8 mouse cellular contexts compared by ENCODE assay signal in genomic region chr17:36835591-36836426, GRCm38 (mm10). TPM values are rescaled to one million over a fixed set of nuclear protein-coding genes. Genes with fewer than 3 reads are reported as not detected.
DNase-seq lines count a peak whose midpoint lies in the region; ATAC-seq lines count a peak whose summit lies in the region.

No protein-coding gene starts in this region.

- WGBS in hindbrain, embryonic 14.5 days = 40% methylated on average over 12 of the region's 12 CpGs

- no peaks in the 10 kb centered on the region for H3K36me3 ChIP-seq in hindbrain, embryonic 14.5 days (replicated peaks; ENCODE audit: control insufficient read depth, insufficient read depth)

- ATAC-seq in hindbrain, embryonic 14.5 days (ENCODE audit: low FRiP score) = 0 out of 2 replicates have a peak, but pooled peaks have one; percentile 3

- peak overlapping the region; percentile 70 for H3K4me2 ChIP-seq in hindbrain, embryonic 14.5 days (replicated peaks)

- no peaks in the 10 kb centered on the region for H3K27me3 ChIP-seq in hindbrain, embryonic 14.5 days (ENCODE audit: control insufficient read depth, insufficient read depth, low read length)

- peak overlapping the region; percentile 76; the same call in 1 of the 2 replicates for H3K9ac ChIP-seq in hindbrain, embryonic 14.5 days

- H3K27ac ChIP-seq in hindbrain, embryonic 14.5 days = peak overlapping the region; percentile 86; the same call in 1 of the 2 replicates

- no peaks in the 10 kb centered on the region for H3K9me3 ChIP-seq in hindbrain, embryonic 14.5 days (ENCODE audit: control insufficient read depth, low read length)

- peak; percentile 89 for DNase-seq in ZHBTc4 (ENCODE audit: low read depth, low spot score)
- DNase-seq in cerebellum, postnatal 25 days = peak; percentile 30 to 65
- peak; percentile 40 to 60 for DNase-seq in frontal cortex, postnatal 36 days (ENCODE audit: low spot score in 2 of 2)
- peak; percentile 64 for DNase-seq in hindbrain, embryonic 14.5 days (ENCODE audit: low spot score)
- DNase-seq in layer of hippocampus, postnatal 36 days = peak; percentile 31 to 46
- peak; percentile 70 to 72 for DNase-seq in lung, postnatal 4 days
- DNase-seq in right cerebral cortex, postnatal 14 days = peak; percentile 58
- no peak for DNase-seq in Muller cell, postnatal 12 days (ENCODE audit: inconsistent ontology term)

- H3K4me1 ChIP-seq in hindbrain, embryonic 14.5 days (replicated peaks; ENCODE audit: control insufficient read depth, insufficient read depth, low read length) = peaks cover 20% of the 10 kb centered on the region

- H3K4me3 ChIP-seq in hindbrain, embryonic 14.5 days (replicated peaks; ENCODE audit: low read length) = peak overlapping the region; percentile 70; the same call in 1 of the 2 replicates

RNA-seq across cellular contexts. Expression of gene Trim26, which starts 1.1 kb away (rescaled TPM):
- polyA plus RNA-seq in hindbrain, embryonic 14.5 days (2014; fragmentation: Nextera tagmentation; extraction: Ambion mirVana) = 35.0 and 39.8 TPM in 2 replicates
- 10 to 100 TPM; 15.9 to 20.3 TPM for total RNA-seq in layer of hippocampus, postnatal 36 days (2021)

RNA-seq across cellular contexts. Expression of gene H2-M10.6, which starts 23.8 kb away (rescaled TPM):
- polyA plus RNA-seq in hindbrain, embryonic 14.5 days (2014; fragmentation: Nextera tagmentation; extraction: Ambion mirVana) = not detected in 2 replicates
- not detected for total RNA-seq in layer of hippocampus, postnatal 36 days (2021)

RNA-seq across cellular contexts. Expression of gene Trim15, which starts 31.2 kb away (rescaled TPM):
- 0.61 and 0.78 TPM in 2 replicates for polyA plus RNA-seq in hindbrain, embryonic 14.5 days (2014; fragmentation: Nextera tagmentation; extraction: Ambion mirVana)
- total RNA-seq in layer of hippocampus, postnatal 36 days (2021) = not detected

RNA-seq across cellular contexts. Expression of gene Trim10, which starts 33.6 kb away (rescaled TPM):
- polyA plus RNA-seq in hindbrain, embryonic 14.5 days (2014; fragmentation: Nextera tagmentation; extraction: Ambion mirVana) = 0.88 and 2.1 TPM in 2 replicates
- not detected for total RNA-seq in layer of hippocampus, postnatal 36 days (2021)

RNA-seq across cellular contexts. Expression of gene Trim40, which starts 54.1 kb away (rescaled TPM):
- polyA plus RNA-seq in hindbrain, embryonic 14.5 days (2014; fragmentation: Nextera tagmentation; extraction: Ambion mirVana) = not detected in 2 replicates
- total RNA-seq in layer of hippocampus, postnatal 36 days (2021) = not detected
